Mouse (Mus musculus): ENCODE measurements around the gene Ndufa4l2.

DNA sequence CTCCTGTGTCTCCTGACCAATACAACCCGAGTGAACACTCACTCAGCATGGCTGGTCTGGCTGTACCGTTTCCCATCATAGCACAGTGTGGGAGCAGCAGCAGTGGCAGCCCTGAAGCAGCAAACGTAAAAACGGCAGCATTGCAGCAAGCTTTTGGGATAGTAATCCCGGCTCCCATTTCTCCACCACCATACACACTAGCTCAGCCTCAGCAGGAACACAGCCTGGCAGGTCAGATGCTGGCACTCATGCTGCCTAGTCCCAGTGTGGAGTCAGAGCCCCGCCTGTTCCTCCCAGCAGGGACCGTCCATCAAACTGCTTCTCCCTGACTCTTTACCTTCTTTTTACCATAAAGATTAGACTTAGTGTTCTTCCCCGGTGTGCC lies 23.6 kb upstream of the Ndufa4l2 start:
- TF ChIP-seq ZNF384 (IDR thresholded peaks at IDR 0.05; ENCODE audit: low read depth, low read length) (no peak), CHD2 (IDR thresholded peaks at IDR 0.05; ENCODE audit: low read depth, low read length) (no peak), HCFC1 (IDR thresholded peaks at IDR 0.05; ENCODE audit: borderline replicate concordance, insufficient read depth, low read length) (no peak), ZC3H11A (IDR thresholded peaks at IDR 0.05; ENCODE audit: borderline replicate concordance, low read depth, low read length) (no peak)

All from ES-E14 (cell line).